Mouse (Mus musculus) CH12.LX (cell line): ENCODE measurements at regions not wholly inside any gene's neighbourhood (a gene's known extent, or its start where the extent isn't known, plus 50 kb on each side); places are given as distances from the start of the nearest gene placed in this dataset.

Experiments
- DNase-seq: peaks from one replicate; pipeline ENCODE4 v3.0.0-alpha.2; 2013; ENCODE audit errors: extremely low read depth
- H3K27ac ChIP-seq: 2 replicates; pipeline ENCODE4 v1.5.1; 2012; ENCODE audit warnings: low read depth, mild to moderate bottlenecking, control low read depth, moderate library complexity; ENCODE audit not compliant: insufficient read depth
- H3K27me3 ChIP-seq: replicated peaks from 2 replicates; pipeline ENCODE3; 2012; ENCODE audit warnings: inconsistent platforms
- H3K36me3 ChIP-seq, 2 experiments: replicated peaks in 1 of 2; 2 replicates each; pipeline versions ENCODE3 to v1.6.1; 2012; ENCODE audit warnings: inconsistent platforms in 1 of 2, low read length in 1 of 2, mild to moderate bottlenecking in 1 of 2, mixed read lengths in 1 of 2, moderate library complexity in 1 of 2; ENCODE audit not compliant: control insufficient read depth in 1 of 2, insufficient read depth in 1 of 2
- H3K4me1 ChIP-seq, 2 experiments: 2 replicates each; pipeline ENCODE4 v1.6.1; 2012; ENCODE audit warnings: inconsistent platforms in 1 of 2, moderate library complexity in 1 of 2; ENCODE audit not compliant: insufficient read depth in 2 of 2, control insufficient read depth in 1 of 2
- H3K4me2 ChIP-seq: 2 replicates; pipeline ENCODE4 v1.6.1; 2012; ENCODE audit warnings: low read depth, mild to moderate bottlenecking, control low read depth; ENCODE audit not compliant: poor library complexity, insufficient read depth, severe bottlenecking
- H3K4me3 ChIP-seq, 3 experiments: fragments of 150-350 bp in 1 of 3; sonication (generic) in 1 of 3; replicated peaks in 1 of 3; 2 replicates each; pipeline versions ENCODE3 to v1.5.1; 2011 to 2012; ENCODE audit warnings: low read depth in 2 of 3, low read length in 2 of 3, mild to moderate bottlenecking in 2 of 3, moderate library complexity in 2 of 3, control low read depth in 1 of 3, improper control_type of control experiment in 1 of 3, inconsistent platforms in 1 of 3, mixed read lengths in 1 of 3; ENCODE audit not compliant: poor library complexity in 1 of 3
- H3K79me2 ChIP-seq: replicated peaks from 2 replicates; pipeline ENCODE4 v1.6.1; 2012; ENCODE audit warnings: mild to moderate bottlenecking, moderate library complexity; ENCODE audit not compliant: control insufficient read depth, poor library complexity, insufficient read depth, severe bottlenecking; ENCODE audit errors: extremely low read depth
- H3K9ac ChIP-seq: 2 replicates; pipeline ENCODE4 v1.6.1; 2012; ENCODE audit warnings: low read depth, mild to moderate bottlenecking, control low read depth, moderate library complexity; ENCODE audit not compliant: insufficient read depth
- H3K9me3 ChIP-seq: replicated peaks from 2 replicates; pipeline ENCODE3; 2012; ENCODE audit warnings: low read length, inconsistent platforms, mixed read lengths
- BHLHE40 ChIP-seq: IDR thresholded peaks from 2 replicates; pipeline ENCODE4 v1.6.1; 2011; ENCODE audit warnings: mild to moderate bottlenecking, low read depth, low read length, improper control_type of control experiment
- CTCF ChIP-seq, 2 experiments: IDR thresholded peaks in 1 of 2; conservative IDR thresholded peaks in 1 of 2; 2 replicates each; pipeline ENCODE4 v1.5.1; 2011 to 2012; ENCODE audit warnings: low read depth in 2 of 2, low read length in 2 of 2, improper control_type of control experiment in 1 of 2, inconsistent platforms in 1 of 2, mild to moderate bottlenecking in 1 of 2, moderate library complexity in 1 of 2
- E2F4 ChIP-seq: IDR thresholded peaks from 2 replicates; pipeline ENCODE4 v1.6.1; 2011; ENCODE audit warnings: low read depth, low read length, improper control_type of control experiment; ENCODE audit not compliant: insufficient replicate concordance
- ELF1 ChIP-seq: IDR thresholded peaks from 2 replicates; pipeline ENCODE4 v1.6.1; 2014; ENCODE audit warnings: low read depth, mild to moderate bottlenecking, inconsistent platforms, low read length, improper control_type of control experiment
- GABPA ChIP-seq: IDR thresholded peaks from 2 replicates; pipeline ENCODE4 v1.6.1; 2012; ENCODE audit warnings: low read depth, low read length, improper control_type of control experiment, inconsistent platforms; ENCODE audit not compliant: insufficient replicate concordance
- HCFC1 ChIP-seq: IDR thresholded peaks from 2 replicates; pipeline ENCODE4 v1.6.1; 2012; ENCODE audit warnings: low read depth, mild to moderate bottlenecking, inconsistent platforms, low read length, improper control_type of control experiment
- JUN ChIP-seq: IDR thresholded peaks from 2 replicates; pipeline ENCODE4 v1.6.1; 2011; ENCODE audit warnings: low read depth, mild to moderate bottlenecking, low read length, improper control_type of control experiment, moderate library complexity; ENCODE audit not compliant: insufficient read depth
- KAT2A ChIP-seq: IDR thresholded peaks from 2 replicates; pipeline ENCODE4 v1.6.1; 2012; ENCODE audit warnings: low read length, improper control_type of control experiment, inconsistent platforms; ENCODE audit not compliant: insufficient replicate concordance
- MAFK ChIP-seq: IDR thresholded peaks from 2 replicates; pipeline ENCODE4 v1.6.1; 2011; ENCODE audit warnings: low read length, improper control_type of control experiment; ENCODE audit not compliant: insufficient replicate concordance
- MAZ ChIP-seq: IDR thresholded peaks from 2 replicates; pipeline ENCODE4 v1.6.1; 2012; ENCODE audit warnings: low read depth, mild to moderate bottlenecking, inconsistent platforms, low read length, improper control_type of control experiment, moderate library complexity
- MYC ChIP-seq: IDR thresholded peaks from 2 replicates; pipeline ENCODE4 v1.6.1; 2011; ENCODE audit warnings: low read depth, mild to moderate bottlenecking, improper control_type of control experiment, low read length
- NELFE ChIP-seq: IDR thresholded peaks from 2 replicates; pipeline ENCODE4 v1.6.1; 2011; ENCODE audit warnings: low read depth, low read length, improper control_type of control experiment
- NRF1 ChIP-seq: IDR thresholded peaks from 2 replicates; pipeline ENCODE4 v1.6.1; 2014; ENCODE audit warnings: low read depth, mild to moderate bottlenecking, inconsistent platforms, low read length, improper control_type of control experiment, moderate library complexity
- PAX5 ChIP-seq: IDR thresholded peaks from 2 replicates; pipeline ENCODE4 v1.6.1; 2012; ENCODE audit warnings: low read length, inconsistent platforms, mixed read lengths
- POLR2A ChIP-seq: IDR thresholded peaks from 2 replicates; pipeline ENCODE4 v1.6.1; 2011; ENCODE audit warnings: low read depth, mild to moderate bottlenecking, improper control_type of control experiment, low read length
- POLR2AphosphoS2 ChIP-seq: IDR thresholded peaks from 2 replicates; pipeline ENCODE4 v1.6.1; 2011; ENCODE audit warnings: low read depth, low read length, improper control_type of control experiment
- RCOR1 ChIP-seq: conservative IDR thresholded peaks from 2 replicates; pipeline ENCODE4 v1.6.1; 2012; ENCODE audit warnings: low read depth, mild to moderate bottlenecking, inconsistent platforms, low read length, improper control_type of control experiment
- TCF12 ChIP-seq: IDR thresholded peaks from 2 replicates; pipeline ENCODE4 v1.6.1; 2014; ENCODE audit warnings: low read depth, mild to moderate bottlenecking, inconsistent platforms, low read length, improper control_type of control experiment
- USF2 ChIP-seq: conservative IDR thresholded peaks from 2 replicates; pipeline ENCODE4 v1.6.1; 2011; ENCODE audit warnings: low read depth, low read length, improper control_type of control experiment
- ZKSCAN1 ChIP-seq: IDR thresholded peaks from 2 replicates; pipeline ENCODE4 v1.6.1; 2012; ENCODE audit warnings: low read depth, inconsistent platforms, low read length, improper control_type of control experiment, borderline replicate concordance
- ZNF384 ChIP-seq: IDR thresholded peaks from 2 replicates; pipeline ENCODE4 v1.6.1; 2012; ENCODE audit warnings: low read depth, low read length, improper control_type of control experiment, inconsistent platforms
- dilution Hi-C: fragments of 300-500 bp; cut with MboI; formaldehyde crosslinking; loops from 2 replicates; pipeline ENCODE4 v1.14.3; 2020; ENCODE audit warnings: low sequenced_read_pairs; ENCODE audit not compliant: extremely low pct_unique_long_range_greater_than_20kb, extremely low pct_ligation_motif_present
- in situ Hi-C: fragments of 300-500 bp; cut with MboI; formaldehyde crosslinking; loops from 3 replicates; pipeline ENCODE4 v1.14.3; 2019; ENCODE audit warnings: low sequenced_read_pairs, low pct_ligation_motif_present, low pct_unique_long_range_greater_than_20kb, mixed read lengths

DNA sequence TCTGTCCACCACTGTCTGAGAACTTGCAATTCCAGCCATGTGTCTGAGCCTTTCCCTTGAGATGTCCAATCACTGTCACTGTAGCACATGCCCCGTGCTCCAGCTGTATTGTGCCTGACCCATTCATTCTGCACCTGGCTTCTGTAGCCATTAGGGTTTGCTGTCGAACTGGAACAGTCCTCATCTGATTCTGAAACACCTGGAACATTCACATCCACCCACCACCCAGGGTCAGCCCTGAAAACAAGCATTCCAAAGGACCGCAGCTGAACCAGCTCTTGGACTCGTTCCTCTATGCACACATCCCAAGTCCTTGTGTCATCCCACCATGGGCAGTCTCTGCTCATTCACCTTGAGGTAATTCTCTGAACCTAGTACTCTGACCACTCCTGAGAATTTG is 356.8 kb upstream of the Vstm2b start:
- dilution Hi-C loops: no loop called here
- H3K4me2 ChIP-seq: no peak overlapping the region

DNA sequence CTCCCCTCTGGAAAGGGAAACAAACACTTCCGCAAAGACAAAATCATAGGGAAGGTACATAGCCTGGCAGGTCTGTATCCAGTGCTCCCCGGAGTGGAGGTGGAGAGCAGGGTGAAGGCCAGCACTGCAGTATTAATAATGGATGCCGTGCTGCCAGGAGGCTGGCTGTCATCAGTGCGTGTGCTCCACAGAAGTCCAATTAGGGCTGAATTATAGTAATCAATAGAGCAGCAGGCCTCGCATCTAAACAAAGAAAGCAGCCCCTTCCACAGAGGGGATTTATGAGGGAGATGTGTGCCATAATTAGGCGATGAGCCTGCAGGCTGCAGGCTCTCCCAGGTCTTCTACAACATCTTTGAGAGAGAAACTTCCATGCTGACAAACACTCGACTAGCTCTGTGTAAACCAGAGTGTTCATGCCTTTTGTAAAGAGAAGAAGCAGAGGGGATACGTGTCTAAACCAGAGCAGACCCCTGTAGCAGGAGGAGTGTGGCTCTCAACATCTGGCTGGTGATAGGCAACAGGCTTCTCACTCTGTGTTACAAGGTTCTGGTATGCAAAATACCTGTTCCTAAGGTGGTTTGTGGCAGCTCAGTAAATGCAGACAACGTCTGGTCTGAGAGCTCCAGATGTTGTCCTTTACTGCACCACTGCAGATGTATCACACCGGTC is 334.5 kb upstream of the Vstm2b start:
- Histone ChIP-seq H3K9me3 (no peaks in the 10 kb centered on the region), H3K27ac (no peak overlapping the region), H3K4me2 (no peak overlapping the region), H3K4me1 (peaks cover 0 to 7% of the 10 kb centered on the region in 2 experiments; a peak in 1 of 4 replicates), H3K9ac (no peak overlapping the region), H3K27me3 (no peaks in the 10 kb centered on the region), H3K4me3 (no peak overlapping the region), H3K36me3 (no peaks in the 10 kb centered on the region), H3K79me2 (no peaks in the 10 kb centered on the region)
- TF ChIP-seq NRF1 (no peak), POLR2A (no peak), NELFE (no peak), KAT2A (no peak), ELF1 (no peak), HCFC1 (no peak), GABPA (no peak), MAFK (no peak), PAX5 (no peak), JUN (no peak)
- in situ Hi-C loops: no loop called here
- dilution Hi-C loops: no loop called here
- no peak for DNase-seq

More for the DNA sequence above, 356.8 kb upstream of the Vstm2b start:
- TF ChIP-seq NRF1 (no peak), CTCF (conservative IDR thresholded peaks at IDR 0.05 in 1 of 2, IDR thresholded peaks at IDR 0.05 in 1 of 2; ENCODE audit: low read depth in 2 of 2, low read length in 2 of 2) (no peak), USF2 (no peak), MAZ (no peak), ZKSCAN1 (no peak), GABPA (no peak), POLR2AphosphoS2 (no peak), HCFC1 (no peak), PAX5 (no peak), BHLHE40 (no peak), ZNF384 (no peak), E2F4 (no peak), RCOR1 (no peak), TCF12 (no peak), MAFK (no peak), MYC (no peak)
- Histone ChIP-seq H3K27ac (no peak overlapping the region), H3K9me3 (no peaks in the 10 kb centered on the region), H3K27me3 (no peaks in the 10 kb centered on the region), H3K4me3 (no peak overlapping the region), H3K36me3 (no peaks in the 10 kb centered on the region), H3K79me2 (no peaks in the 10 kb centered on the region), H3K9ac (no peak overlapping the region), H3K4me1 (no peaks in the 10 kb centered on the region)
- DNase-seq: no peak
- in situ Hi-C loops: no loop called here
